8 mouse cellular contexts compared by ENCODE assay signal in the genomic region with DNA sequence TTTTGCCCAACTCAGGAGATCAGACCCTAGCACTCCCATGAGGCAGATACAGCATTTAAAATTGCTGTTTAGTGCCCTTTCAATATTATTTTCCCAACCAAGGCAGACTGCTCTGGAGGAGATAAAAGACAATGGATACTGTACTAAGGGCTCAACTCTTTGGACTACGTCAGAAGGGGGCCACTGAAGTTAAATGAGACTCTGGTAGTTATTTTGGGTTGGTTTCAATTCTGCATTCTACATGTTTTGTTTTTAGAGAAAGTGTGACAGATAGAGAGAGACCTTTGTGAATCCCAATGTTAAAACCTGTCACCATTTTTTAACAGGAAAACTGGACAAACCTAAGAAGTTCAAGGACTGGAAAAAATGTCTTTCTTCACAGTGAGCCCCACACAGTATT. TPM values are rescaled to one million over a fixed set of nuclear protein-coding genes. Genes with fewer than 3 reads are reported as not detected.
A peak's percentile ranks its signal among the peaks of the same experiment; 100 is the strongest.
DNase-seq lines count a peak whose midpoint lies in the region; ATAC-seq and TF ChIP-seq lines count a peak whose summit lies in the region.

No protein-coding gene starts in this region.

- ATAC-seq in kidney, postnatal 0 days (replicated peaks; ENCODE audit: low FRiP score, low read depth) = no peak
- ATAC-seq in embryonic facial prominence, embryonic 13.5 days (ENCODE audit: insufficient number of reproducible peaks, insufficient read depth, low FRiP score, low TSS enrichment, low read depth) = no peak
- ATAC-seq in intestine, embryonic 16.5 days = no peak

- no peak for DNase-seq in kidney, postnatal 0 days (ENCODE audit: low spot score)
- no peak for DNase-seq in kidney, postnatal 25 days
- DNase-seq in urinary bladder, postnatal 36 days (ENCODE audit: low spot score in 2 of 2) = no peak
- DNase-seq in kidney, postnatal 36 days = no peak
- no peak for DNase-seq in embryo, embryonic 11 days

- no peak overlapping the region for H3K9ac ChIP-seq in kidney, postnatal 0 days (ENCODE audit: low read depth, low read length)
- H3K9ac ChIP-seq in embryonic facial prominence, embryonic 13.5 days = peak overlapping the region; percentile 87; the same call in 1 of the 2 replicates
- 0 out of 2 replicates have a peak overlapping the region, but pooled peaks have one; percentile 88 for H3K9ac ChIP-seq in intestine, embryonic 16.5 days (ENCODE audit: low read depth, low read length)

- peak overlapping the region; percentile 93 for H3K4me3 ChIP-seq in kidney, postnatal 0 days (replicated peaks; ENCODE audit: low read depth, low read length)
- H3K4me3 ChIP-seq in embryonic facial prominence, embryonic 13.5 days = peak overlapping the region; percentile 88
- H3K4me3 ChIP-seq in intestine, embryonic 16.5 days (ENCODE audit: low read length) = peak overlapping the region; percentile 91; the same call in 1 of the 2 replicates
- peak overlapping the region; percentile 65 for H3K4me3 ChIP-seq in myocyte

- peak overlapping the region; percentile 100 for H3K4me2 ChIP-seq in kidney, postnatal 0 days (ENCODE audit: low read length)
- peak overlapping the region; percentile 97 for H3K4me2 ChIP-seq in embryonic facial prominence, embryonic 13.5 days
- H3K4me2 ChIP-seq in intestine, embryonic 16.5 days (ENCODE audit: low read depth, low read length) = peak overlapping the region; percentile 95
- H3K4me2 ChIP-seq in myocyte (ENCODE audit: low read depth) = peak overlapping the region; percentile 99

- H3K36me3 ChIP-seq in kidney, postnatal 0 days (ENCODE audit: insufficient read depth, low read length) = no peaks in the 10 kb centered on the region
- H3K36me3 ChIP-seq in embryonic facial prominence, embryonic 13.5 days = no peaks in the 10 kb centered on the region
- H3K36me3 ChIP-seq in intestine, embryonic 16.5 days (ENCODE audit: control insufficient read depth, insufficient read depth, low read length) = no peaks in the 10 kb centered on the region
- no peaks in the 10 kb centered on the region for H3K36me3 ChIP-seq in myocyte (ENCODE audit: control insufficient read depth, insufficient read depth)

- peaks cover 2% of the 10 kb centered on the region; the same call in 1 of the 2 replicates for H3K4me1 ChIP-seq in kidney, postnatal 0 days (replicated peaks; ENCODE audit: insufficient read depth, low read length)
- H3K4me1 ChIP-seq in embryonic facial prominence, embryonic 13.5 days = peaks cover 16% of the 10 kb centered on the region
- H3K4me1 ChIP-seq in intestine, embryonic 16.5 days (ENCODE audit: control insufficient read depth, insufficient read depth, low read length) = 0 out of 2 replicates have a peak, but pooled peaks cover 9% of the 10 kb centered on the region

- WGBS in kidney, postnatal 0 days = 82% methylated on average over 1 of the region's 1 CpGs
- WGBS in embryonic facial prominence, embryonic 13.5 days = 82% methylated on average over 1 of the region's 1 CpGs
- WGBS in intestine, embryonic 16.5 days = 84% methylated on average over 1 of the region's 1 CpGs

- peak overlapping the region; percentile 79; the same call in 1 of the 2 replicates for H3K27ac ChIP-seq in kidney, postnatal 0 days
- no peak overlapping the region for H3K27ac ChIP-seq in embryonic facial prominence, embryonic 13.5 days
- H3K27ac ChIP-seq in intestine, embryonic 16.5 days (ENCODE audit: low read length) = no peak overlapping the region

- no peak overlapping the region for H3ac ChIP-seq in myocyte (ENCODE audit: control insufficient read depth, insufficient read length)

- peaks cover 25% of the 10 kb centered on the region for H3K79me2 ChIP-seq in myocyte (ENCODE audit: control insufficient read depth, insufficient read depth)

- TF ChIP-seq POLR2A in myocyte (IDR thresholded peaks at IDR 0.05; ENCODE audit: insufficient read length, low read depth) = no peak

- no peak for TF ChIP-seq CTCF in kidney, postnatal 0 days (IDR thresholded peaks at IDR 0.05; ENCODE audit: low read depth)

- no peaks in the 10 kb centered on the region for H3K9me3 ChIP-seq in kidney, postnatal 0 days (replicated peaks; ENCODE audit: low read length)
- H3K9me3 ChIP-seq in embryonic facial prominence, embryonic 13.5 days = no peaks in the 10 kb centered on the region
- no peaks in the 10 kb centered on the region for H3K9me3 ChIP-seq in intestine, embryonic 16.5 days (ENCODE audit: control insufficient read depth, low read length)

- H3K27me3 ChIP-seq in kidney, postnatal 0 days (ENCODE audit: insufficient read depth, low read length) = no peaks in the 10 kb centered on the region
- H3K27me3 ChIP-seq in embryonic facial prominence, embryonic 13.5 days = no peaks in the 10 kb centered on the region
- H3K27me3 ChIP-seq in intestine, embryonic 16.5 days (replicated peaks; ENCODE audit: control insufficient read depth, insufficient read depth, low read length) = no peaks in the 10 kb centered on the region
- no peaks in the 10 kb centered on the region for H3K27me3 ChIP-seq in myocyte (ENCODE audit: control insufficient read depth, insufficient read depth, insufficient read length)

TF ChIP-seq in myocyte, 11 proteins besides CTCF, POLR2A, EP300 and RAD21:
- TF ChIP-seq MYOG (IDR thresholded peaks at IDR 0.05; ENCODE audit: control insufficient read depth in 1 of 3, insufficient read depth in 1 of 3, insufficient read length in 2 of 3, low read depth in 2 of 3) = no peak
- no peak for TF ChIP-seq SRF (IDR thresholded peaks at IDR 0.05; ENCODE audit: control insufficient read depth, insufficient read length, low read depth)
- no peak for TF ChIP-seq USF1 (IDR thresholded peaks at IDR 0.05; ENCODE audit: low read depth)
- TF ChIP-seq MYOD1 (IDR thresholded peaks at IDR 0.05; ENCODE audit: control insufficient read depth in 1 of 3, insufficient read length in 2 of 3, low read depth in 2 of 3) = no peak
- no peak for TF ChIP-seq REST (IDR thresholded peaks at IDR 0.05; ENCODE audit: insufficient read depth, insufficient read length)
- TF ChIP-seq MAX (IDR thresholded peaks at IDR 0.05; ENCODE audit: low read depth) = no peak
- no peak for TF ChIP-seq TCF12 (IDR thresholded peaks at IDR 0.05; ENCODE audit: insufficient read depth, poor library complexity, severe bottlenecking)
- TF ChIP-seq E2F4 (IDR thresholded peaks at IDR 0.05; ENCODE audit: insufficient read depth) = no peak
- TF ChIP-seq TCF3 (IDR thresholded peaks at IDR 0.05; ENCODE audit: insufficient read length, low read depth) = no peak
- TF ChIP-seq CEBPB (IDR thresholded peaks at IDR 0.05; ENCODE audit: insufficient read depth, poor library complexity, severe bottlenecking) = no peak
- no peak for TF ChIP-seq POLR2AphosphoS2 (IDR thresholded peaks at IDR 0.05; ENCODE audit: insufficient read length, low read depth)
TF ChIP-seq in myocyte: peak in this region for 0.

RNA-seq across cellular contexts. Expression of a gene that starts 0.9 kb away (rescaled TPM):
- polyA plus RNA-seq in kidney, postnatal 0 days (2015; fragmentation: Nextera tagmentation; extraction: Ambion mirVana) = 6.0 and 7.0 TPM in 2 replicates
- polyA plus RNA-seq in embryonic facial prominence, embryonic 13.5 days (2015; fragmentation: Nextera tagmentation; extraction: Ambion mirVana) = 7.5 and 11.8 TPM in 2 replicates
- 4.3 and 5.2 TPM in 2 replicates for polyA plus RNA-seq in intestine, embryonic 16.5 days (2015; fragmentation: Nextera tagmentation; extraction: Ambion mirVana)
- 2.6 TPM for polyA plus RNA-seq in myocyte (2012; fragmentation: generic; extraction: Trizol)

RNA-seq across cellular contexts. Expression of a gene that starts 3.4 kb away (rescaled TPM):
- polyA plus RNA-seq in kidney, postnatal 0 days (2015; fragmentation: Nextera tagmentation; extraction: Ambion mirVana) = 40.2 and 45.3 TPM in 2 replicates
- polyA plus RNA-seq in embryonic facial prominence, embryonic 13.5 days (2015; fragmentation: Nextera tagmentation; extraction: Ambion mirVana) = 66.8 and 68.0 TPM in 2 replicates
- polyA plus RNA-seq in intestine, embryonic 16.5 days (2015; fragmentation: Nextera tagmentation; extraction: Ambion mirVana) = 33.3 and 37.6 TPM in 2 replicates
- polyA plus RNA-seq in myocyte (2012; fragmentation: generic; extraction: Trizol) = 7.4 TPM
